Mouse (Mus musculus) embryonic stem cell, embryonic (primary cell): ENCODE measurements around the gene Bub3.

Experiments used
- CTCF ChIA-PET, 4 experiments: fragments of 300-600 bp in 2 of 4; fragments of 350-600 bp in 2 of 4; sonication (Branson Sonifier 250); formaldehyde crosslinking; loops; one replicate each; lab custom pipeline; 2022; ENCODE audit warnings: inconsistent platforms in 2 of 4; lab: Charles Lee
- POLR2A ChIA-PET, 4 experiments: fragments of 300-600 bp in 2 of 4; fragments of 350-600 bp in 2 of 4; sonication (Branson Sonifier 250); formaldehyde crosslinking; loops; one replicate each; lab custom pipeline; 2022; ENCODE audit warnings: antibody characterized with exemption in 4 of 4, inconsistent platforms in 1 of 4; lab: Charles Lee

Bub3 gene

DNA sequence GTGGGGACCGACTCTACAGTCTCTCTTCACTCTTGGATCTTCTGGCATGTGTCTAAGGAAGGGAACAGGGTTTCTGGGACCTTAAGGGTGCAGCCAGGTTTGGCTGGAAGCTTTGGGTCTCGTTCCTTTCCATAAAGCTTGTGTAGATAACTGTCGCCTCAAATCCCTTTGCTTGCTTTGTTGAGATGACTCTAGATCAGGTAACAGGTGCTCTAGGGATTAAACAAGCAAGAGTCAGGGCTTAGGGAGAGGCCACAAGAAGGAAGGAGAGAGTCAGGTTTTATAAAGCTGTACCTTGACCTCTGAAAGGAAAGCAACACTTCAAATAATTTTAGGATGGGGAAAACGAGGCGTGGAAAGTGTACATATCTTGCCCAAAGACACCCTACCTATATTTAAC, 7.2 kb upstream of the Bub3 start:
- CTCF ChIA-PET: no interaction called here
- POLR2A ChIA-PET: interaction anchor here (1.0 to 3.8 kb wide), 12 partner anchors 7 to 25 kb away, joined by 3 to 28 read pairs (median 6); partner anchors contain the start of genes Bub3 (in 3 of the 4) and Hmx3 (in 2 of the 4)

GRCm38 (mm10) chr7:131553771-131554175, 6.2 kb upstream of the Bub3 start:
- CTCF ChIA-PET: interaction anchor here in 2 of 4 experiments (0.6 to 0.9 kb wide), 2 partner anchors 14 to 1021 kb away, joined by 3 to 4 read pairs; no protein-coding TSS in a partner anchor
- POLR2A ChIA-PET: interaction anchor here in 3 of 4 experiments (0.6 to 3.8 kb wide), 6 partner anchors 9 to 247 kb away, joined by 3 to 28 read pairs (median 5); partner anchors contain the start of gene Hmx3 (in 2 of the 3)

GRCm38 (mm10) chr7:131554341-131555180, 5.5 kb upstream of the Bub3 start:
- POLR2A ChIA-PET: interaction anchor here in 3 of 4 experiments (0.6 to 3.8 kb wide), 10 partner anchors 8 to 246 kb away, joined by 3 to 28 read pairs (median 6); partner anchors contain the start of gene Hmx3 (in 2 of the 3)
- CTCF ChIA-PET: interaction anchor here in 3 of 4 experiments (0.6 to 2.0 kb wide), 4 partner anchors 14 to 1021 kb away, joined by 3 to 6 read pairs (median 4); no protein-coding TSS in a partner anchor

GRCm38 (mm10) chr7:131555301-131556081, 4.5 kb upstream of the Bub3 start:
- POLR2A ChIA-PET: interaction anchor here in 3 of 4 experiments (0.8 to 3.5 kb wide), 12 partner anchors 9 to 687 kb away, joined by 3 to 26 read pairs (median 4); partner anchors contain the start of gene Hmx3 (in 1 of the 3)
- CTCF ChIA-PET: interaction anchor here in 2 of 4 experiments (0.6 to 2.0 kb wide), 3 partner anchors 14 to 327 kb away, joined by 3 to 6 read pairs (median 4); no protein-coding TSS in a partner anchor

- POLR2A ChIA-PET: interaction anchor here in 3 of 4 experiments (0.9 to 3.5 kb wide), 13 partner anchors 9 to 687 kb away, joined by 3 to 26 read pairs (median 4); partner anchors contain the start of gene Hmx3 (in 1 of the 3)
- CTCF ChIA-PET: interaction anchor here in 2 of 4 experiments (0.7 to 2.0 kb wide), 3 partner anchors 14 to 326 kb away, joined by 3 to 6 read pairs (median 4); no protein-coding TSS in a partner anchor
These were observed 3.9 kb upstream of the Bub3 start for GRCm38 (mm10) chr7:131556116-131556515.

GRCm38 (mm10) chr7:131556541-131557271, 3.3 kb upstream of the Bub3 start:
- ChIA-PET CTCF (interaction anchor here in 3 of 4 experiments (0.6 to 2.0 kb wide), 4 partner anchors 15 to 835 kb away, joined by 3 to 6 read pairs (median 4); no protein-coding TSS in a partner anchor), POLR2A (interaction anchor here in 2 of 4 experiments (0.9 to 3.5 kb wide), 10 partner anchors 9 to 864 kb away, joined by 3 to 26 read pairs (median 4); partner anchors contain the start of genes Acadsb (in 1 of the 2), Hmx3 (in 1 of the 2) and Ikzf5 (in 1 of the 2))

DNA sequence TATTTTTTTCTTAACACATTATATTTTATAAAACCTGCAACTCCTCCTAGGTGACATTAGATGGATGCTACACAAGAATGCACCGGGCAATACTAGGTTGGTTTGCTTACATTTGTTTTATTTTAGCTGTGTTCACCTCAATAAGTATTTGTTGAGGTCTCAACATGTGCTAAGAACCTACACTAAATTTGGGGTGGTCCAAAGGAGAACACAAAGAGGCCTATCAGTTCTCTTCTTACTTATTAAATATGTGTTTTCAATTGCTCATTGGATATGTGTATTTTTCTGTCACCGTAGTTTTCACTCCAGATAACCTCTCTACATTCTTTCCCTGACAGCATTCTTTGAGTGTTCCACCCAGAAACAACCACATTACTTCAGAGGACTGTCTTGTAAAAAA, 2.3 kb upstream of the Bub3 start:
- CTCF ChIA-PET: no interaction called here
- POLR2A ChIA-PET: interaction anchor here in 2 of 4 experiments (1.1 to 3.5 kb wide), 4 partner anchors 12 to 147 kb away, joined by 3 to 26 read pairs (median 10); partner anchors contain the start of genes Acadsb (in 1 of the 2), Hmx3 (in 1 of the 2) and Ikzf5 (in 1 of the 2)

- CTCF ChIA-PET: interaction anchor here in 3 of 4 experiments (0.7 to 1.2 kb wide), 4 partner anchors 20 to 452 kb away, joined by 3 to 5 read pairs (median 4); no protein-coding TSS in a partner anchor
- POLR2A ChIA-PET: interaction anchor here (0.5 to 6.9 kb wide), 42 partner anchors 8 to 1299 kb away, joined by 3 to 121 read pairs (median 5); partner anchors contain the start of genes Acadsb (in 2 of the 4), Ikzf5 (in 2 of the 4) and Hmx2 (in 1 of the 4)
These were observed 648 bp downstream of the Bub3 start for GRCm38 (mm10) chr7:131560697-131561042.

GRCm38 (mm10) chr7:131575246-131575645, 15.2 kb downstream of the Bub3 start:
- ChIA-PET POLR2A (interaction anchor here in 3 of 4 experiments (1.3 to 9.5 kb wide), 3 partner anchors 9 to 15 kb away, joined by 4 to 121 read pairs (median 23); partner anchors contain the start of gene Bub3 (in 2 of the 3)), CTCF (interaction anchor here in 3 of 4 experiments (0.8 to 0.9 kb wide), 3 partner anchors 15 to 237 kb away, joined by 3 read pairs; partner anchors contain the start of gene Bub3 (in 1 of the 3))

GRCm38 (mm10) chr7:131582178-131582577, 22.2 kb downstream of the Bub3 start:
- POLR2A ChIA-PET: interaction anchor here in 3 of 4 experiments (0.8 to 3.2 kb wide), 4 partner anchors 8 to 22 kb away, joined by 3 to 9 read pairs (median 6); partner anchors contain the start of gene Bub3 (in 2 of the 3)
- CTCF ChIA-PET: no interaction called here

DNA sequence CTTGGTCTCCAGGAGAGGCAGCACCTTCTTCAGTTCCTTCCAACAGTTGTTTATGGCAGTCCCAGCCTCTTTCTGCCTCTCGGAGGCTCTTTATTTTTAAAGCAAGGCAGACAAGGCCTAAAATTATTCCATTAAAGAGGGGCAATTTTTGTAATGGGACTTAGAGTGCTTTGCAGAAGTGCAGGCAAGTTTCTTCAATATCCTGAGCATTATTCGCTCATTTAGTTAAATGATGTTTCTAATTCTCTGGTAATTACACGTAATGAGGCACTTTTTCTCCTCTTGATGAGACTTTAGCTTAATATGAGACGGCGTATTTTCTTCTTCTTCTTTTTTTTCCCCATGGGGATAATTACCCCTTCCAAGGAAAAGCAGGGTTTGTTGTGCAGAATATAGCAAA, 25.5 kb downstream of the Bub3 start:
- ChIA-PET POLR2A (interaction anchor here in 1 of 4 experiments (1.4 to 2.7 kb wide), 2 partner anchors 13 to 25 kb away, joined by 5 to 8 read pairs; partner anchors contain the start of gene Bub3), CTCF (no interaction called here)

- CTCF ChIA-PET: interaction anchor here in 1 of 4 experiments (0.9 kb wide), 1 partner anchor 285 kb away, joined by 3 read pairs; no protein-coding TSS in a partner anchor
- POLR2A ChIA-PET: interaction anchor here in 1 of 4 experiments (1.1 kb wide), 1 partner anchor 38 kb away, joined by 4 read pairs; the partner anchor contains the start of gene Bub3
These were observed 37.9 kb downstream of the Bub3 start for GRCm38 (mm10) chr7:131597779-131598482.

GRCm38 (mm10) chr7:131598483-131598824, 38.4 kb downstream of the Bub3 start:
- ChIA-PET POLR2A (interaction anchor here in 1 of 4 experiments (1.1 kb wide), 1 partner anchor 38 kb away, joined by 4 read pairs; the partner anchor contains the start of gene Bub3), CTCF (interaction anchor here in 1 of 4 experiments (0.9 kb wide), 1 partner anchor 284 kb away, joined by 3 read pairs; no protein-coding TSS in a partner anchor)

DNA sequence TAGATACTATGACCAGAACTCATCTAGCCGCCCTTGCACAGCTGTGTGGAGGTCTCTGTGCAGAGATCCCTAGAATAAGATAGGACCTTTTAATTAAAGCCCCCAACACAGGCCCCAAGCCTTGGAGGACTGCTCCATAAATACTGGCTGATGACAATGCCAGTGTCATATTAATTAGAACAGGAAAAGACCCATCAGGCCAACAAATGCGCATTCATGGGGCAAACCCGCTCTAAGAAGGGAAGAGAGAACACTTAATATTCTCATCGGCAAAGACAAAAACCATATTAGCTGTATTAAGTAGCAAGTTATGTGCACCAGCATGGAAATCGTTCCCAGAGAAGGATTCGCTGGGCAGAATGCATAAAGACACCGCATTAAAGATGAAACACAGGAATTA, 42.1 kb downstream of the Bub3 start:
- POLR2A ChIA-PET: interaction anchor here in 2 of 4 experiments (0.7 to 1.7 kb wide), 2 partner anchors 19 to 30 kb away, joined by 3 read pairs; no protein-coding TSS in a partner anchor
- CTCF ChIA-PET: interaction anchor here in 2 of 4 experiments (0.6 kb wide), 3 partner anchors 10 to 1531 kb away, joined by 3 read pairs; no protein-coding TSS in a partner anchor

DNA sequence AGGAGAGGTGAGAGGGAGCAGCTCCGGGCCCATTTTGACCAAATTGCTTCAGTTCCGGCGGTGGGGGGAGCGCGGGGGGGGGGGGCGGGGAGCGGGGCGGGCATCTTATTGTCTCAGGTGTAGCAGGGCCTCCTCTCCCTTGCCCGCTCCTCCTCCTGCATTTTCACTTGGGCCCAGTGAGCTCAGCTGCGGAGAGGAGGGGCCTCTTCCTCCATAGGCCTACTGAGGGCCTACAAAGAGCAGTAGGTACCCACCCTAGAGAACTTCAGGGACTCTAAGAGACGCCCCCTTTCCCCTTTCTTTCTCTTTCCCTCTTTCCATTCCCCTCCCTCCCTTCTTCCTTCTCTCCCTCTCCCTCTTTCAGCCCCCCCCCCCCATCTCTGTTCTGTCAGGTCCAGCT, 43.2 kb downstream of the Bub3 start:
- ChIA-PET POLR2A (interaction anchor here (0.6 to 1.7 kb wide), 7 partner anchors 20 to 1584 kb away, joined by 3 to 6 read pairs (median 4); partner anchors contain the start of gene Bub3 (in 2 of the 4)), CTCF (interaction anchor here in 2 of 4 experiments (0.6 kb wide), 3 partner anchors 154 to 279 kb away, joined by 3 to 4 read pairs (median 3); no protein-coding TSS in a partner anchor)
